Mouse (Mus musculus) liver, embryonic 14.5 days (tissue): ENCODE data around the gene Pabpc4.
A peak's percentile ranks its signal among the peaks of the same experiment; 100 is the strongest.

Experiments
- CTCF ChIP-seq: IDR thresholded peaks from 2 replicates; pipeline ENCODE4 v1.5.1; 2016; ENCODE audit warnings: antibody characterized with exemption, low read depth, control low read depth
- EP300 ChIP-seq: IDR thresholded peaks from 2 replicates; pipeline ENCODE4 v1.6.1; 2016; ENCODE audit warnings: antibody characterized with exemption, low read depth

DNA sequence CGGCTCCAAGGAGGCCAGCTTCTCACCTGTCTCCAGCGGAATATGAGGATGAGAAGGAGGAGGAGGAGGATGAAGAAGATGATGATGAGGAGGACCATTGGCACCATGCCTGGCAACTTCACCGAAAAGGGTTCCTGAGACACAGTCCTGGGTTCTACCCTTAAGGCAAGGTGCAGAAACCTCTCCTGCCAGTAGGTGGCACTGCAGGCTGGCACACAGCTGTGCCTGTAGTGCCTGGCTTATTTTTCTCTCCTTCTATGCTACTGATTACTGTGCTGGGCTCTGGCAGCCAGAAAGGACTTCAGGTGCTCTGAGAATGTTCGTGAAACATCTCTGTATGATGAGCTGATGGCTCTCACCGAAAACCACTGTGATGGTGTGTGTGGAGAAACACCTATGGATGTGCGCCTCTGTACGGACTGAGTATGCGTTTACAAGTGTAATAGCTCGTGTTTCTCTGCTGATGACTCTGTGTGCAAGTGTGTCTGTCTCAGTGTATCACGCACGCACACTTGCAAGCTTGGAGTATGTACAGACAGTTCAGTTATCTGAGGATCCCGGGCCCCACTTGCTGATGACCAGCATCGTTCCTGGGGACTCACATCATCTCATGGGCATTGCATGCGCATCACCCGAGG, 42.3 kb upstream of the Pabpc4 start:
- TF ChIP-seq CTCF (peak; percentile 97), EP300 (no peak)
